24 mouse cellular contexts compared by ENCODE assay signal in genomic region chrX:36757796-36758472, GRCm38 (mm10). TPM values are rescaled to one million over a fixed set of nuclear protein-coding genes. Genes with fewer than 3 reads are reported as not detected.
DNase-seq lines count a peak whose midpoint lies in the region; ATAC-seq lines count a peak whose summit lies in the region.
"Had no signal": no experiment of that assay in that cellular context is flagged by ENCODE, and none has a peak within 500 bp of the region (broad histone marks: within the 10 kb centered on the region; RNA-seq: fewer than 3 reads in every experiment).

No protein-coding gene starts in this region.

- H3K27ac ChIP-seq in hindbrain, embryonic 14.5 days, result no peak overlapping the region
- H3K27ac ChIP-seq: embryonic facial prominence, embryonic 10.5 days; hindbrain, embryonic 12.5 days; left cerebral cortex, adult 2 months; limb, embryonic 10.5 days; midbrain, embryonic 15.5 days; neural tube, embryonic 15.5 days had no signal

- peak; percentile 79 for ATAC-seq in activated CD4-positive, CD25-positive, alpha-beta regulatory T cell, adult 4 months
- no peak for ATAC-seq in hindbrain, embryonic 14.5 days (ENCODE audit: low FRiP score)
- ATAC-seq: intestine, embryonic 16.5 days; midbrain, embryonic 15.5 days had no signal

- peak; percentile 8 for DNase-seq in spleen, adult 18-20 months
- no peak for DNase-seq in spleen, postnatal 4 days (ENCODE audit: low spot score in 2 of 2)
- DNase-seq in splenic B cell, adult 2 months (ENCODE audit: low read depth, low spot score), result peak; percentile 20
- DNase-seq in thymus, postnatal 36 days, result peak; percentile 63 to 78
- DNase-seq in hindbrain, embryonic 14.5 days (ENCODE audit: low spot score), result no peak
- DNase-seq in urinary bladder, postnatal 14 days (ENCODE audit: low spot score), result no peak
- no peak for DNase-seq in cerebellum, postnatal 36 days
- DNase-seq: B cell, adult 2 months; cerebellum, postnatal 14 days; gastrocnemius, postnatal 10 days; kidney, postnatal 36 days; lung, postnatal 14 days; right cerebral cortex, postnatal 14 days had no signal

- no peak overlapping the region for H3K4me2 ChIP-seq in hindbrain, embryonic 14.5 days (replicated peaks)
- H3K4me2 ChIP-seq: hindbrain, embryonic 12.5 days; midbrain, embryonic 15.5 days; neural tube, embryonic 15.5 days had no signal

- no peak overlapping the region for H3K9ac ChIP-seq in hindbrain, embryonic 14.5 days
- H3K9ac ChIP-seq: hindbrain, embryonic 12.5 days; midbrain, embryonic 15.5 days; neural tube, embryonic 15.5 days had no signal

- no peaks in the 10 kb centered on the region for H3K4me1 ChIP-seq in hindbrain, embryonic 14.5 days (replicated peaks; ENCODE audit: control insufficient read depth, insufficient read depth, low read length)
- H3K4me1 ChIP-seq: embryonic facial prominence, embryonic 10.5 days; hindbrain, embryonic 12.5 days; limb, embryonic 10.5 days; midbrain, embryonic 15.5 days; neural tube, embryonic 15.5 days had no signal

- no peaks in the 10 kb centered on the region for H3K36me3 ChIP-seq in splenic B cell, adult 2 months (ENCODE audit: control insufficient read depth, insufficient read depth, low read length, poor library complexity, severe bottlenecking)
- no peaks in the 10 kb centered on the region for H3K36me3 ChIP-seq in hindbrain, embryonic 14.5 days (replicated peaks; ENCODE audit: control insufficient read depth, insufficient read depth)
- H3K36me3 ChIP-seq: embryonic facial prominence, embryonic 10.5 days; G1E; hindbrain, embryonic 12.5 days; limb, embryonic 10.5 days; midbrain, embryonic 15.5 days; neural tube, embryonic 15.5 days had no signal

- H3K27me3 ChIP-seq in splenic B cell, adult 2 months (ENCODE audit: control insufficient read depth, insufficient read depth, low read length, poor library complexity, severe bottlenecking), result no peaks in the 10 kb centered on the region
- no peaks in the 10 kb centered on the region for H3K27me3 ChIP-seq in hindbrain, embryonic 14.5 days (ENCODE audit: control insufficient read depth, insufficient read depth, low read length)
- H3K27me3 ChIP-seq: hindbrain, embryonic 12.5 days; megakaryocyte, embryonic 14.5 days; midbrain, embryonic 15.5 days; neural tube, embryonic 15.5 days had no signal

- H3K4me3 ChIP-seq in hindbrain, embryonic 14.5 days (replicated peaks; ENCODE audit: low read length), result no peak overlapping the region
- H3K4me3 ChIP-seq: embryonic facial prominence, embryonic 10.5 days; hindbrain, embryonic 12.5 days; left cerebral cortex, adult 2 months; limb, embryonic 10.5 days; megakaryocyte, embryonic 14.5 days; midbrain, embryonic 15.5 days; myocyte; neural tube, embryonic 15.5 days had no signal

- H3K9me3 ChIP-seq in hindbrain, embryonic 14.5 days (ENCODE audit: control insufficient read depth, low read length), result no peaks in the 10 kb centered on the region
- H3K9me3 ChIP-seq: embryonic facial prominence, embryonic 10.5 days; G1E; hindbrain, embryonic 12.5 days; limb, embryonic 10.5 days; megakaryocyte, embryonic 14.5 days; midbrain, embryonic 15.5 days; neural tube, embryonic 15.5 days had no signal

- WGBS in hindbrain, embryonic 14.5 days, result 68% methylated on average over 7 of the region's 7 CpGs

RNA-seq across cellular contexts. Expression of gene Slc25a43, which starts 14.5 kb away (rescaled TPM):
- polyA plus RNA-seq in activated CD4-positive, CD25-positive, alpha-beta regulatory T cell, adult 4 months (2017; shearing (Covaris generic)), result under 1 TPM in 1 of 2 experiments, not detected in 1; 0.75 TPM
- 0.42 and 0.96 TPM in 2 replicates for polyA plus RNA-seq in hindbrain, embryonic 14.5 days (2014; fragmentation: Nextera tagmentation; extraction: Ambion mirVana)
- polyA plus RNA-seq: G1E had no signal

RNA-seq across cellular contexts. Expression of gene Slc25a5, which starts 37.5 kb away (rescaled TPM):
- 1,000 to 10,000 TPM; 1,556 to 1,740 TPM for polyA plus RNA-seq in activated CD4-positive, CD25-positive, alpha-beta regulatory T cell, adult 4 months (2017; shearing (Covaris generic))
- polyA plus RNA-seq in hindbrain, embryonic 14.5 days (2014; fragmentation: Nextera tagmentation; extraction: Ambion mirVana), result 568 TPM in 2 replicates

Comparison
In these comparisons a context has a peak if more than half of its experiments do, and no peak if none do; other contexts are left out.
1. DNase-seq: peak in spleen, adult 18-20 months (2 of 2), splenic B cell, adult 2 months (single experiment) and thymus, postnatal 36 days (2 of 2); none in spleen, postnatal 4 days (0 of 2), hindbrain, embryonic 14.5 days (single experiment), urinary bladder, postnatal 14 days (single experiment) and cerebellum, postnatal 36 days (0 of 2).